Mouse (Mus musculus) induced T-regulatory cell, adult 2 months (primary cell): ENCODE measurements around the gene Birc6.

ENCODE experiments used
- DNase-seq: peaks from one replicate; pipeline ENCODE4 v3.0.0-alpha.2; 2012; ENCODE audit warnings: low read depth

The Birc6 gene

GRCm38 (mm10) chr17:74527729-74528607 is at the start of gene Birc6:
Birc6 (plus strand) TSS chr17:74528295.
- peak; percentile 100 for DNase-seq

- no peak for DNase-seq
These were observed 47.6 kb upstream of the Birc6 start for GRCm38 (mm10) chr17:74480361-74481069.

- DNase-seq, result peak; percentile 99
These were observed 38.8 kb upstream of the Birc6 start, which contains the start of gene Yipf4 for GRCm38 (mm10) chr17:74489024-74489900. Yipf4 (plus strand) TSS chr17:74489493.

- DNase-seq, result no peak
These were observed 38.2 kb upstream of the Birc6 start for GRCm38 (mm10) chr17:74489901-74490220.

- no peak for DNase-seq
These were observed 36.5 kb upstream of the Birc6 start for GRCm38 (mm10) chr17:74491565-74491964.

GRCm38 (mm10) chr17:74500204-74500603 is 27.9 kb upstream of the Birc6 start:
- DNase-seq, result no peak

- peak; percentile 29 for DNase-seq
These were observed 27.0 kb upstream of the Birc6 start for GRCm38 (mm10) chr17:74501085-74501484.

- no peak for DNase-seq
These were observed 20.2 kb upstream of the Birc6 start for GRCm38 (mm10) chr17:74507934-74508333.

GRCm38 (mm10) chr17:74508600-74508999 is 19.5 kb upstream of the Birc6 start:
- DNase-seq, result no peak

GRCm38 (mm10) chr17:74512308-74512707 is 15.8 kb upstream of the Birc6 start:
- DNase-seq, result no peak

- DNase-seq, result peak; percentile 49
These were observed 5.0 kb upstream of the Birc6 start for GRCm38 (mm10) chr17:74522797-74523723.

GRCm38 (mm10) chr17:74526117-74526516 is 2.0 kb upstream of the Birc6 start:
- no peak for DNase-seq

- no peak for DNase-seq
These were observed 1.1 kb upstream of the Birc6 start for GRCm38 (mm10) chr17:74526806-74527653.

- no peak for DNase-seq
These were observed 795 bp downstream of the Birc6 start for GRCm38 (mm10) chr17:74528648-74529532.

GRCm38 (mm10) chr17:74529533-74529824 is 1.4 kb downstream of the Birc6 start:
- DNase-seq, result peak; percentile 44

GRCm38 (mm10) chr17:74534971-74535370 is 6.9 kb downstream of the Birc6 start:
- no peak for DNase-seq

GRCm38 (mm10) chr17:74537526-74537925 is 9.4 kb downstream of the Birc6 start:
- DNase-seq, result no peak

GRCm38 (mm10) chr17:74543615-74544014 is 15.5 kb downstream of the Birc6 start:
- DNase-seq, result no peak

- no peak for DNase-seq
These were observed 26.0 kb downstream of the Birc6 start for GRCm38 (mm10) chr17:74554118-74554517.
